Mouse (Mus musculus): ENCODE results near the gene Alkbh3. TPM values are rescaled to one million over a fixed set of nuclear protein-coding genes. Genes with fewer than 3 reads are reported as not detected.

The Alkbh3 gene
- polyA plus RNA-seq, 1 experiment from 2014 or later, result 37.2 TPM

GRCm38 (mm10) chr2:93944855-93945254 is 65.8 kb downstream of the Alkbh3 start:
- Histone ChIP-seq H3K4me2 (no peak overlapping the region), H3K27me3 (no peaks in the 10 kb centered on the region), H3K4me1 (replicated peaks) (no peaks in the 10 kb centered on the region), H3K36me3 (no peaks in the 10 kb centered on the region), H3K4me3 (replicated peaks) (no peak overlapping the region), H3K27ac (no peak overlapping the region), H3K9me3 (replicated peaks) (no peaks in the 10 kb centered on the region; the same call in 1 of the 2 replicates), H3K9ac (no peak overlapping the region)
- WGBS (ENCODE audit: insufficient replicate concordance), result 79% methylated on average over 4 of the region's 4 CpGs
- no peak for DNase-seq
- no peak for ATAC-seq (ENCODE audit: low read depth)

- no peaks in the 10 kb centered on the region for H3K36me3 ChIP-seq
- no peak overlapping the region for H3K4me3 ChIP-seq (replicated peaks)
- no peak overlapping the region for H3K4me2 ChIP-seq
- no peaks in the 10 kb centered on the region; the same call in 1 of the 2 replicates for H3K9me3 ChIP-seq (replicated peaks)
- ATAC-seq (ENCODE audit: low read depth), result no peak
- H3K27ac ChIP-seq, result no peak overlapping the region
- H3K27me3 ChIP-seq, result no peaks in the 10 kb centered on the region
- no peak for DNase-seq
- WGBS (ENCODE audit: insufficient replicate concordance), result 66% methylated on average over 2 of the region's 2 CpGs
- no peaks in the 10 kb centered on the region for H3K4me1 ChIP-seq (replicated peaks)
- no peak overlapping the region for H3K9ac ChIP-seq
Measured at GRCm38 (mm10) chr2:93944099-93944498, 66.5 kb downstream of the Alkbh3 start.

GRCm38 (mm10) chr2:93941670-93942069 is 68.9 kb downstream of the Alkbh3 start:
- WGBS (ENCODE audit: insufficient replicate concordance), result 63% methylated on average over 11 of the region's 11 CpGs
- H3K4me3 ChIP-seq (replicated peaks), result no peak overlapping the region

GRCm38 (mm10) chr2:93938534-93938933 is 72.1 kb downstream of the Alkbh3 start:
- H3K27ac ChIP-seq, result no peak overlapping the region
- H3K4me3 ChIP-seq (replicated peaks), result no peak overlapping the region
- no peak overlapping the region for H3K9ac ChIP-seq
- H3K27me3 ChIP-seq, result no peaks in the 10 kb centered on the region
- DNase-seq, result no peak
- WGBS (ENCODE audit: insufficient replicate concordance), result 8% methylated on average over 9 of the region's 9 CpGs
- no peaks in the 10 kb centered on the region for H3K9me3 ChIP-seq (replicated peaks)
- no peak for ATAC-seq (ENCODE audit: low read depth)
- no peak overlapping the region for H3K4me2 ChIP-seq
- H3K4me1 ChIP-seq (replicated peaks), result no peaks in the 10 kb centered on the region
- no peaks in the 10 kb centered on the region for H3K36me3 ChIP-seq

More at GRCm38 (mm10) chr2:93941670-93942069, 68.9 kb downstream of the Alkbh3 start:
- Histone ChIP-seq H3K27ac (no peak overlapping the region), H3K4me2 (no peak overlapping the region), H3K4me1 (replicated peaks) (no peaks in the 10 kb centered on the region), H3K36me3 (no peaks in the 10 kb centered on the region), H3K9me3 (replicated peaks) (no peaks in the 10 kb centered on the region), H3K9ac (no peak overlapping the region), H3K27me3 (no peaks in the 10 kb centered on the region)
- DNase-seq (no peak), ATAC-seq (ENCODE audit: low read depth) (no peak)

Other genes with a start within 250 kb of the Alkbh3 start
- 29.6 and 35.0 TPM in 2 replicates for gene Ext2, start 188.2 kb downstream of the Alkbh3 start, polyA plus RNA-seq (2015; fragmentation: Nextera tagmentation; extraction: Ambion mirVana)
- gene Accs, start 160.9 kb downstream of the Alkbh3 start, polyA plus RNA-seq (2015; fragmentation: Nextera tagmentation; extraction: Ambion mirVana), result 0.97 and 1.6 TPM in 2 replicates
- 0.21 TPM in 1 of 2 replicates, not detected in the other for gene Accsl, start 141.7 kb downstream of the Alkbh3 start, polyA plus RNA-seq (2015; fragmentation: Nextera tagmentation; extraction: Ambion mirVana)
- 1.7 and 2.2 TPM in 2 replicates for gene Gm13889, start 53.6 kb downstream of the Alkbh3 start, polyA plus RNA-seq (2015; fragmentation: Nextera tagmentation; extraction: Ambion mirVana)
- gene Gm27027, start 14.5 kb downstream of the Alkbh3 start, polyA plus RNA-seq (2015; fragmentation: Nextera tagmentation; extraction: Ambion mirVana), result not detected in 2 replicates
- 69.2 and 75.1 TPM in 2 replicates for gene Hsd17b12, start 147.2 kb upstream of the Alkbh3 start, polyA plus RNA-seq (2015; fragmentation: Nextera tagmentation; extraction: Ambion mirVana)

Measured in liver, embryonic 13.5 days (tissue).